Mouse (Mus musculus): ENCODE measurements around the gene Nudt16l1. TPM values are rescaled to one million over a fixed set of nuclear protein-coding genes. Genes with fewer than 3 reads are reported as not detected.

The Nudt16l1 gene
- polyA plus RNA-seq (2014; fragmentation: Nextera tagmentation; extraction: Ambion mirVana): 102 and 106 TPM in 2 replicates

GRCm38 (mm10) chr16:4938461-4938860 is at the start of gene Nudt16l1:
Gene Nudt16l1, plus strand, starts transcription at chr16:4938761.
- no peaks in the 10 kb centered on the region for H3K9me3 ChIP-seq (replicated peaks; ENCODE audit: control insufficient read depth, low read length)
- peaks cover 7% of the 10 kb centered on the region for H3K4me1 ChIP-seq (ENCODE audit: control insufficient read depth, insufficient read depth, low read length)
- H3K27ac ChIP-seq (ENCODE audit: low read depth, low read length): peak within 1 kb of the TSS; percentile 64
- H3K9ac ChIP-seq (ENCODE audit: low read depth, low read length): peak within 1 kb of the TSS; percentile 82
- H3K4me3 ChIP-seq (ENCODE audit: low read depth, low read length): peak within 1 kb of the TSS; percentile 72
- H3K36me3 ChIP-seq (ENCODE audit: control insufficient read depth, insufficient read depth, low read length): peaks cover 23% of the 10 kb centered on the region
- WGBS (ENCODE audit: insufficient replicate concordance): 2% methylated on average over 2 of the region's 2 CpGs
- H3K4me2 ChIP-seq: peak within 1 kb of the TSS; percentile 83
- no peak for ATAC-seq (replicated peaks; ENCODE audit: insufficient number of reproducible peaks, low FRiP score, low TSS enrichment)
- H3K27me3 ChIP-seq (ENCODE audit: control insufficient read depth, insufficient read depth, low read length): no peaks in the 10 kb centered on the region

GRCm38 (mm10) chr16:4890201-4890709 is 48.3 kb upstream of the Nudt16l1 start:
- Histone ChIP-seq H3K27me3 (ENCODE audit: control insufficient read depth, insufficient read depth, low read length) (no peaks in the 10 kb centered on the region), H3K9ac (ENCODE audit: low read depth, low read length) (no peak overlapping the region), H3K4me1 (ENCODE audit: control insufficient read depth, insufficient read depth, low read length) (peaks cover 40% of the 10 kb centered on the region), H3K9me3 (replicated peaks; ENCODE audit: control insufficient read depth, low read length) (no peaks in the 10 kb centered on the region), H3K4me2 (peak overlapping the region; percentile 6; the same call in 1 of the 2 replicates), H3K27ac (ENCODE audit: low read depth, low read length) (peak overlapping the region; percentile 63), H3K4me3 (ENCODE audit: low read depth, low read length) (no peak overlapping the region), H3K36me3 (ENCODE audit: control insufficient read depth, insufficient read depth, low read length) (no peaks in the 10 kb centered on the region)
- 34% methylated on average over 4 of the region's 4 CpGs for WGBS (ENCODE audit: insufficient replicate concordance)
- no peak for ATAC-seq (replicated peaks; ENCODE audit: insufficient number of reproducible peaks, low FRiP score, low TSS enrichment)

- peaks cover 51% of the 10 kb centered on the region for H3K4me1 ChIP-seq (ENCODE audit: control insufficient read depth, insufficient read depth, low read length)
- H3K36me3 ChIP-seq (ENCODE audit: control insufficient read depth, insufficient read depth, low read length): no peaks in the 10 kb centered on the region
- no peak overlapping the region for H3K4me3 ChIP-seq (ENCODE audit: low read depth, low read length)
- no peaks in the 10 kb centered on the region for H3K9me3 ChIP-seq (replicated peaks; ENCODE audit: control insufficient read depth, low read length)
- H3K27me3 ChIP-seq (ENCODE audit: control insufficient read depth, insufficient read depth, low read length): no peaks in the 10 kb centered on the region
- WGBS (ENCODE audit: insufficient replicate concordance): 84% methylated on average over 6 of the region's 6 CpGs
- no peak overlapping the region for H3K27ac ChIP-seq (ENCODE audit: low read depth, low read length)
- ATAC-seq (replicated peaks; ENCODE audit: insufficient number of reproducible peaks, low FRiP score, low TSS enrichment): no peak
- H3K9ac ChIP-seq (ENCODE audit: low read depth, low read length): no peak overlapping the region
- no peak overlapping the region for H3K4me2 ChIP-seq
Measured at GRCm38 (mm10) chr16:4892171-4892570, 46.4 kb upstream of the Nudt16l1 start.

- no peak overlapping the region for H3K4me3 ChIP-seq (ENCODE audit: low read depth, low read length)
- no peak overlapping the region for H3K9ac ChIP-seq (ENCODE audit: low read depth, low read length)
- no peaks in the 10 kb centered on the region for H3K36me3 ChIP-seq (ENCODE audit: control insufficient read depth, insufficient read depth, low read length)
- WGBS (ENCODE audit: insufficient replicate concordance): 67% methylated on average over 7 of the region's 7 CpGs
- H3K9me3 ChIP-seq (replicated peaks; ENCODE audit: control insufficient read depth, low read length): no peaks in the 10 kb centered on the region
- H3K27me3 ChIP-seq (ENCODE audit: control insufficient read depth, insufficient read depth, low read length): no peaks in the 10 kb centered on the region
- no peak overlapping the region for H3K27ac ChIP-seq (ENCODE audit: low read depth, low read length)
- H3K4me1 ChIP-seq (ENCODE audit: control insufficient read depth, insufficient read depth, low read length): peaks cover 38% of the 10 kb centered on the region
- no peak for ATAC-seq (replicated peaks; ENCODE audit: insufficient number of reproducible peaks, low FRiP score, low TSS enrichment)
- no peak overlapping the region for H3K4me2 ChIP-seq
Measured at GRCm38 (mm10) chr16:4894201-4894908, 44.2 kb upstream of the Nudt16l1 start.

GRCm38 (mm10) chr16:4896249-4897027 is 42.1 kb upstream of the Nudt16l1 start:
- Histone ChIP-seq H3K4me3 (ENCODE audit: low read depth, low read length) (no peak overlapping the region), H3K9ac (ENCODE audit: low read depth, low read length) (0 out of 2 replicates have a peak overlapping the region, but pooled peaks have one; percentile 34), H3K4me1 (ENCODE audit: control insufficient read depth, insufficient read depth, low read length) (peaks cover 20% of the 10 kb centered on the region), H3K4me2 (peak overlapping the region; percentile 39), H3K27ac (ENCODE audit: low read depth, low read length) (peak overlapping the region; percentile 66), H3K27me3 (ENCODE audit: control insufficient read depth, insufficient read depth, low read length) (no peaks in the 10 kb centered on the region), H3K9me3 (replicated peaks; ENCODE audit: control insufficient read depth, low read length) (no peaks in the 10 kb centered on the region), H3K36me3 (ENCODE audit: control insufficient read depth, insufficient read depth, low read length) (no peaks in the 10 kb centered on the region)
- ATAC-seq (replicated peaks; ENCODE audit: insufficient number of reproducible peaks, low FRiP score, low TSS enrichment): 0 out of 2 replicates have a peak, but pooled peaks have one; percentile 27
- WGBS (ENCODE audit: insufficient replicate concordance): 28% methylated on average over 5 of the region's 5 CpGs

- H3K27ac ChIP-seq (ENCODE audit: low read depth, low read length): peak overlapping the region; percentile 66
- H3K4me3 ChIP-seq (ENCODE audit: low read depth, low read length): no peak overlapping the region
- 0 out of 2 replicates have a peak, but pooled peaks have one; percentile 31 for ATAC-seq (replicated peaks; ENCODE audit: insufficient number of reproducible peaks, low FRiP score, low TSS enrichment)
- H3K27me3 ChIP-seq (ENCODE audit: control insufficient read depth, insufficient read depth, low read length): no peaks in the 10 kb centered on the region
- no peaks in the 10 kb centered on the region for H3K9me3 ChIP-seq (replicated peaks; ENCODE audit: control insufficient read depth, low read length)
- no peak overlapping the region for H3K4me2 ChIP-seq
- no peaks in the 10 kb centered on the region for H3K36me3 ChIP-seq (ENCODE audit: control insufficient read depth, insufficient read depth, low read length)
- no peak overlapping the region for H3K9ac ChIP-seq (ENCODE audit: low read depth, low read length)
- 48% methylated on average over 7 of the region's 7 CpGs for WGBS (ENCODE audit: insufficient replicate concordance)
- H3K4me1 ChIP-seq (ENCODE audit: control insufficient read depth, insufficient read depth, low read length): peaks cover 18% of the 10 kb centered on the region
Measured at GRCm38 (mm10) chr16:4897146-4897730, 41.3 kb upstream of the Nudt16l1 start.

GRCm38 (mm10) chr16:4898881-4899280 is 39.7 kb upstream of the Nudt16l1 start:
- Histone ChIP-seq H3K27me3 (ENCODE audit: control insufficient read depth, insufficient read depth, low read length) (no peaks in the 10 kb centered on the region), H3K27ac (ENCODE audit: low read depth, low read length) (no peak overlapping the region), H3K36me3 (ENCODE audit: control insufficient read depth, insufficient read depth, low read length) (no peaks in the 10 kb centered on the region), H3K4me3 (ENCODE audit: low read depth, low read length) (no peak overlapping the region), H3K4me1 (ENCODE audit: control insufficient read depth, insufficient read depth, low read length) (peaks cover 18% of the 10 kb centered on the region), H3K4me2 (no peak overlapping the region), H3K9me3 (replicated peaks; ENCODE audit: control insufficient read depth, low read length) (no peaks in the 10 kb centered on the region), H3K9ac (ENCODE audit: low read depth, low read length) (no peak overlapping the region)
- WGBS (ENCODE audit: insufficient replicate concordance): 88% methylated on average over 6 of the region's 6 CpGs
- no peak for ATAC-seq (replicated peaks; ENCODE audit: insufficient number of reproducible peaks, low FRiP score, low TSS enrichment)

- no peak for ATAC-seq (replicated peaks; ENCODE audit: insufficient number of reproducible peaks, low FRiP score, low TSS enrichment)
- Histone ChIP-seq H3K27me3 (ENCODE audit: control insufficient read depth, insufficient read depth, low read length) (no peaks in the 10 kb centered on the region), H3K4me1 (ENCODE audit: control insufficient read depth, insufficient read depth, low read length) (peaks cover 18% of the 10 kb centered on the region), H3K36me3 (ENCODE audit: control insufficient read depth, insufficient read depth, low read length) (no peaks in the 10 kb centered on the region), H3K9me3 (replicated peaks; ENCODE audit: control insufficient read depth, low read length) (no peaks in the 10 kb centered on the region), H3K27ac (ENCODE audit: low read depth, low read length) (no peak overlapping the region), H3K9ac (ENCODE audit: low read depth, low read length) (no peak overlapping the region), H3K4me2 (no peak overlapping the region), H3K4me3 (ENCODE audit: low read depth, low read length) (no peak overlapping the region)
- WGBS (ENCODE audit: insufficient replicate concordance): 73% methylated on average over 2 of the region's 2 CpGs
Measured at GRCm38 (mm10) chr16:4899711-4900110, 38.9 kb upstream of the Nudt16l1 start.
